Mouse (Mus musculus): Measurements from ENCODE around the gene Evpl. TPM values are rescaled to one million over a fixed set of nuclear protein-coding genes. Genes with fewer than 3 reads are reported as not detected.

The Evpl gene
- polyA plus RNA-seq, 1 experiment = 3.2 TPM

GRCm38 (mm10) chr11:116219885-116220284 is 18.0 kb downstream of the Evpl start:
- peaks cover 15% of the 10 kb centered on the region for H3K4me1 ChIP-seq (replicated peaks; ENCODE audit: control insufficient read depth, insufficient read depth, low read length)
- 38% methylated on average over 4 of the region's 4 CpGs for WGBS
- H3K4me3 ChIP-seq (ENCODE audit: control insufficient read depth, insufficient read depth, low read length) = no peak overlapping the region
- no peaks in the 10 kb centered on the region for H3K36me3 ChIP-seq (ENCODE audit: control insufficient read depth, insufficient read depth, low read length)
- H3K27me3 ChIP-seq (ENCODE audit: control insufficient read depth, insufficient read depth, low read length) = no peaks in the 10 kb centered on the region
- peak; percentile 76 for DNase-seq
- H3K27ac ChIP-seq (ENCODE audit: control insufficient read depth, insufficient read depth, low read length) = no peak overlapping the region
- no peak for TF ChIP-seq POLR2A (IDR thresholded peaks at IDR 0.05; ENCODE audit: control insufficient read depth, extremely low read depth, insufficient read depth, low read length, poor library complexity)
- TF ChIP-seq CTCF (IDR thresholded peaks at IDR 0.05; ENCODE audit: borderline replicate concordance, control insufficient read depth, extremely low read depth, insufficient read depth, low read length, poor library complexity) = peak; percentile 58; the same call in 1 of the 2 replicates

GRCm38 (mm10) chr11:116218737-116219400 is 19.0 kb downstream of the Evpl start:
- WGBS = 24% methylated on average over 7 of the region's 7 CpGs
- no peaks in the 10 kb centered on the region for H3K27me3 ChIP-seq (ENCODE audit: control insufficient read depth, insufficient read depth, low read length)
- H3K4me3 ChIP-seq (ENCODE audit: control insufficient read depth, insufficient read depth, low read length) = no peak overlapping the region
- peak; percentile 17 for DNase-seq
- H3K36me3 ChIP-seq (ENCODE audit: control insufficient read depth, insufficient read depth, low read length) = no peaks in the 10 kb centered on the region
- H3K27ac ChIP-seq (ENCODE audit: control insufficient read depth, insufficient read depth, low read length) = no peak overlapping the region
- TF ChIP-seq CTCF (IDR thresholded peaks at IDR 0.05; ENCODE audit: borderline replicate concordance, control insufficient read depth, extremely low read depth, insufficient read depth, low read length, poor library complexity) (no peak), POLR2A (IDR thresholded peaks at IDR 0.05; ENCODE audit: control insufficient read depth, extremely low read depth, insufficient read depth, low read length, poor library complexity) (no peak)
- H3K4me1 ChIP-seq (replicated peaks; ENCODE audit: control insufficient read depth, insufficient read depth, low read length) = peaks cover 15% of the 10 kb centered on the region

- WGBS = 76% methylated on average over 2 of the region's 2 CpGs
- Histone ChIP-seq H3K27ac (ENCODE audit: control insufficient read depth, insufficient read depth, low read length) (no peak overlapping the region), H3K4me3 (ENCODE audit: control insufficient read depth, insufficient read depth, low read length) (no peak overlapping the region), H3K36me3 (ENCODE audit: control insufficient read depth, insufficient read depth, low read length) (no peaks in the 10 kb centered on the region), H3K4me1 (replicated peaks; ENCODE audit: control insufficient read depth, insufficient read depth, low read length) (peaks cover 15% of the 10 kb centered on the region), H3K27me3 (ENCODE audit: control insufficient read depth, insufficient read depth, low read length) (no peaks in the 10 kb centered on the region)
- no peak for DNase-seq
- TF ChIP-seq POLR2A (IDR thresholded peaks at IDR 0.05; ENCODE audit: control insufficient read depth, extremely low read depth, insufficient read depth, low read length, poor library complexity) = no peak
- no peak for TF ChIP-seq CTCF (IDR thresholded peaks at IDR 0.05; ENCODE audit: borderline replicate concordance, control insufficient read depth, extremely low read depth, insufficient read depth, low read length, poor library complexity)
These were observed 19.6 kb downstream of the Evpl start for GRCm38 (mm10) chr11:116218263-116218662.

- H3K27ac ChIP-seq (ENCODE audit: control insufficient read depth, insufficient read depth, low read length) = no peak overlapping the region
- H3K36me3 ChIP-seq (ENCODE audit: control insufficient read depth, insufficient read depth, low read length) = no peaks in the 10 kb centered on the region
- peaks cover 15% of the 10 kb centered on the region for H3K4me1 ChIP-seq (replicated peaks; ENCODE audit: control insufficient read depth, insufficient read depth, low read length)
- WGBS = 76% methylated on average over 11 of the region's 11 CpGs
- no peak for TF ChIP-seq CTCF (IDR thresholded peaks at IDR 0.05; ENCODE audit: borderline replicate concordance, control insufficient read depth, extremely low read depth, insufficient read depth, low read length, poor library complexity)
- no peak for TF ChIP-seq POLR2A (IDR thresholded peaks at IDR 0.05; ENCODE audit: control insufficient read depth, extremely low read depth, insufficient read depth, low read length, poor library complexity)
- H3K4me3 ChIP-seq (ENCODE audit: control insufficient read depth, insufficient read depth, low read length) = no peak overlapping the region
- no peaks in the 10 kb centered on the region for H3K27me3 ChIP-seq (ENCODE audit: control insufficient read depth, insufficient read depth, low read length)
- no peak for DNase-seq
These were observed 21.3 kb downstream of the Evpl start for GRCm38 (mm10) chr11:116216549-116216948.

GRCm38 (mm10) chr11:116215991-116216390 is 21.9 kb downstream of the Evpl start:
- no peak for DNase-seq
- Histone ChIP-seq H3K27ac (ENCODE audit: control insufficient read depth, insufficient read depth, low read length) (no peak overlapping the region), H3K4me1 (replicated peaks; ENCODE audit: control insufficient read depth, insufficient read depth, low read length) (peaks cover 15% of the 10 kb centered on the region), H3K27me3 (ENCODE audit: control insufficient read depth, insufficient read depth, low read length) (no peaks in the 10 kb centered on the region), H3K36me3 (ENCODE audit: control insufficient read depth, insufficient read depth, low read length) (no peaks in the 10 kb centered on the region), H3K4me3 (ENCODE audit: control insufficient read depth, insufficient read depth, low read length) (no peak overlapping the region)
- 92% methylated on average over 6 of the region's 6 CpGs for WGBS
- no peak for TF ChIP-seq CTCF (IDR thresholded peaks at IDR 0.05; ENCODE audit: borderline replicate concordance, control insufficient read depth, extremely low read depth, insufficient read depth, low read length, poor library complexity)
- no peak for TF ChIP-seq POLR2A (IDR thresholded peaks at IDR 0.05; ENCODE audit: control insufficient read depth, extremely low read depth, insufficient read depth, low read length, poor library complexity)

- peaks cover 15% of the 10 kb centered on the region for H3K4me1 ChIP-seq (replicated peaks; ENCODE audit: control insufficient read depth, insufficient read depth, low read length)
- no peaks in the 10 kb centered on the region for H3K36me3 ChIP-seq (ENCODE audit: control insufficient read depth, insufficient read depth, low read length)
- WGBS = 98% methylated on average over 7 of the region's 7 CpGs
- no peaks in the 10 kb centered on the region for H3K27me3 ChIP-seq (ENCODE audit: control insufficient read depth, insufficient read depth, low read length)
- no peak overlapping the region for H3K27ac ChIP-seq (ENCODE audit: control insufficient read depth, insufficient read depth, low read length)
- DNase-seq = peak; percentile 30
- no peak overlapping the region for H3K4me3 ChIP-seq (ENCODE audit: control insufficient read depth, insufficient read depth, low read length)
- no peak for TF ChIP-seq POLR2A (IDR thresholded peaks at IDR 0.05; ENCODE audit: control insufficient read depth, extremely low read depth, insufficient read depth, low read length, poor library complexity)
- no peak for TF ChIP-seq CTCF (IDR thresholded peaks at IDR 0.05; ENCODE audit: borderline replicate concordance, control insufficient read depth, extremely low read depth, insufficient read depth, low read length, poor library complexity)
These were observed 22.7 kb downstream of the Evpl start for GRCm38 (mm10) chr11:116215181-116215580.

All from thymus, adult 2 months (tissue).